Mouse (Mus musculus) adrenal gland, postnatal 36 days (tissue): Measurements from ENCODE around the gene Wfdc6a. TPM values are rescaled to one million over a fixed set of nuclear protein-coding genes. Genes with fewer than 3 reads are reported as not detected.

Experiments
- DNase-seq, 2 experiments: peaks; one replicate each; pipeline ENCODE4 v3.0.0; 2021; ENCODE audit warnings: mixed read lengths in 1 of 2
- total RNA-seq, 2 experiments: library from RNA; stranded (reverse); gene quantifications; 2 replicates each; pipeline ENCODE4 v1.2.3; 2021

The Wfdc6a gene
- total RNA-seq, 2 experiments from 2014 or later, result 0.40 TPM; not detected in 1

DNA sequence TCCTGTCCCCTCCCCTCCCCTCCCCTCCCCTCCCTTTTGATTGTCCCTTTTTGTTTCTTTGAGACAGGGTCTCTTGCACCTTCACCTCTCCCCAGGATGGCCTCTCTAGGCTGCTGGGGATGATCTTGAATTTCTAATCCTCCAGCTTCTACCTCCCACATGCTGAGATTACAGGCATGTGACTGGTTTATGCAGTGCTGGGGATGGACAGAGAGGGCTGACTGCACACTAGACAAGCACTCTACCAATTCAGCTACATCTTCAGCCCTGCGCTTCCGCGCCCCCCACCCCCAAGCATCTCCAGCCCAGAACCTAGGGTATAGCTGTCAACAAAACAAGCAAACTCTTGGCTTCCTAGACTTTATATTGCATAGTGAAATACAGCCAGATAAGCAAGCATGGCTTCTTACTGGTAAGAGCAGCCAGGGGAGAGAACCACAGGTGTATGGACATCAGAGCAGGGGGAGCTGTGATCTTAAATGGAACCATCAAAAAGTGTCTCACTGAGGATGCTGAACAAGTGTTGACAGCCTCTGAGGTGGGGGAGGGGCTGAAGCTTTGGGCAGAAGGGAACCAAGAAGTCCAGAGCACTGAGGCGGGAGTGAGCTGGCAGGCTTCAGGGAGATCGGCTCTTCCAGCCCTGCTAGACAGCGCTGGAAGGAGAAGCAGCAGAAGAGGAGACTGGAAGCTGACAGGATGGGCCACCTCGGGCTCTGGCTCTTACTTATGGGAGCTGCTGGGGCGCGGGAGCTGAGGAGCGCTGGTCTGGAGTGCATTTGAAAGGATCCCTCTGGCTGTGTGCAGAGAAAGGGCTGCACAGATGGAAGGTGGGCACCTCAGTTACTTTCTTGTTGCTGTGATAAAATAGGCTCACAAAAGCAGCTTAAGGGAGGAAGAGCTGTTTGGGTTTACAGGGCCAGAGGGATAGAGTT is 35.0 kb downstream of the Wfdc6a start:
- DNase-seq, result no peak

DNA sequence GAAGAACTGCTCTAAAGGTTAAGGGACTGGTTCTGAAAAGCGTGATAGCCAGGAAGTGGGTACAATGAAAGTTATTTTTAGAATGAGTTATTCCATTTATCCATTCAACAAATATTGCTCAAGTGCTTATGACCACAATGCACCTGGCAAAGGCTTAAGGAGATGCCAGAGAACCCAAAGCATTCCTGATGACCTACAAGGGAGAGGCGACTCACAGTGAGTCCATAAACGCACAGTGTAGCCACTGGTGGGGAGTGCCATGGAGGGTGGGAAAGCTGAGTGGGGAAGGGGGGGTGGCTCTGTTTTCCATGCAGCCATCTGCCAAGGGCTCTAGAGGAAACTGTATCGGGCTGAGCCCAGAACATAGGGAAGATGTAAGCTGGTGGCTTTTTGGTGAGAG is 35.9 kb downstream of the Wfdc6a start:
- no peak for DNase-seq

DNA sequence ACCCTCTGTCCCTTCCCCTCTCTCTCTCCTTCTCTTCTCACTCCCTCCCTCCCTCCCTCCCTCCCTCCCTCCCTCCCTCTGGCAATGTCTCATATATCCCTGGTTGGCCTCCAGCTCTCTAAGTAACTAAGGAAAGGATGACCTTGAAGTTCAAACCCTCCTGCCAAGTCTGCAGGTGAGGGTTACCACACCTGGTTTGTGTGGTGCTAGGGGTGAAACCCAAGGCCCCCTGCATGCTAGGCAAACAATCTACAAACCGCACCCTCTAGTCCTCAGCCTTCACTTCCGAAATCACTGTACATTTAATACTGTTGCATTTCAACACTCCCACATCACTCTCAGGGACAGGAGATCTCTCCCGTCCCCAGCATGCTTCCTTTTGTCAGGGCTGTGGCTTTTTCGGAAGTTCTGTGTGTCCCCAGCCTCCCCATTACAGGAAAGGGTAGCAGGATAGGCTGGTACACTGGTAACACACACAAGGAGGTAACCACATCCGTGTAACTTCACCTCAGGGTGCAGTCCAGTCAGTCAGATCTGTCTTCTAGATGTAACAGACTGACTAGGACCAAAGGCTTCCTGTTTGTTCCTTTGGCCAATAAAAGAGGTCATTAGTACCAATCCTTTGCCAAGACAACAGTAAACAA is 40.7 kb downstream of the Wfdc6a start:
- DNase-seq, result no peak

GRCm38 (mm10) chr2:164543745-164544144 is 41.5 kb downstream of the Wfdc6a start:
- no peak for DNase-seq

DNA sequence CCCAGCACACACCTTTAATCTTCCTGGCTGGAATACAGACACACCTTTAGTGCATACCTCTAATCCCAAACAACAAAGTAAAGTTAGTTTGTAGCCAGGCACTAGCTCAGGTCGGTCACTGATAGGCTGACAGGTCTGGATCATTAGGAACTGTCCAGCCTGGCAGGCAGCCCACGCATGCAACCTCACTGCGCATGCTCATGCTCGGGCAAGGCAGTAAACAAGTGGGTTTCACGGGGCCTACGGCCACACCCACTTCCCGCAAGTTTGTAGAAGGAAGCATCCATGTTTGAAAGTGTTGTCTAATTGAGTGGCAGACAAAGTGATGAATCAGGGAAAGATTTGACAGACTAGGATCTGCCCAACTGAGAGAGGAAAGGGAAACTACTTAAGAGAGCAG is 42.6 kb downstream of the Wfdc6a start:
- DNase-seq, result no peak

GRCm38 (mm10) chr2:164542132-164542531 is 43.1 kb downstream of the Wfdc6a start:
- no peak for DNase-seq

DNA sequence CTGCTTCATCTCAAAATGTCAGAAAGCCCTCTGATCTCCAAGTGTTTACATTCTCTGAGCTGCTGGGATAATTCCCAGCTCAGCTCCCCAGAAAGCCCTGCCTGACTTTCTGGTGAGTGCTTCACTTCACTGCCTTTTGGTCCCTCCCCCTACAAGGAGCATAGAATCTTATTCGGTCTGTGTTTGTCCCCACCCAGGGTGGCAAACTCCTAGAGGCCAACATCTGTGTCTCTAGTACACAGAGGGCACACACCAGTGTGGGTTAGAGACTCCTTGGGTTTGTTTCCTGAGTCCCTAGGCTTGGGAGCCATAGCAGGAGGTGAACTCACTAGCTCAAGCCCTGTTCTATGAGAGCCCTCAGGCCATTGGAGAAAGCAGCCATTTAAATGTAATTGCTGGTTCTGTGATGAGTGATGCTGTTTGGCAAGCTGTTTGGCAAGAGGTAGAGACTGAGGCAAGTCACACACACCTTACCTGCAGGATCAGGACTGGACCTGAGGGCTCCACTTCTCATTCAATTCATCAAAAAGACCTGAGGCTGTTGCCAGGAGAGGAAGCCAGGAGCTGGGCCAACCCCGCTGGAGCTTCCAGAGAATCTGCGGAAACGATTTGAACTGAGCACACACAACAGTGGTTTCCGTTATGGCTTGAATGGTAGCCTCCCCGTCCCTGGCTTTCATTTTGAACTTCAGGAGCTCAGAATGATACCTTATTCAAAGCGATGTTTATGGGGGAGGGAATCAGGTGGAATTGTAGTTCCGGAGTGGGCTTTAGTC is 44.4 kb downstream of the Wfdc6a start:
- no peak for DNase-seq

- DNase-seq, result no peak
Observed at GRCm38 (mm10) chr2:164537003-164537402, 48.2 kb downstream of the Wfdc6a start.

- no peak for DNase-seq
Observed at GRCm38 (mm10) chr2:164534315-164534714, 50.9 kb downstream of the Wfdc6a start.

DNA sequence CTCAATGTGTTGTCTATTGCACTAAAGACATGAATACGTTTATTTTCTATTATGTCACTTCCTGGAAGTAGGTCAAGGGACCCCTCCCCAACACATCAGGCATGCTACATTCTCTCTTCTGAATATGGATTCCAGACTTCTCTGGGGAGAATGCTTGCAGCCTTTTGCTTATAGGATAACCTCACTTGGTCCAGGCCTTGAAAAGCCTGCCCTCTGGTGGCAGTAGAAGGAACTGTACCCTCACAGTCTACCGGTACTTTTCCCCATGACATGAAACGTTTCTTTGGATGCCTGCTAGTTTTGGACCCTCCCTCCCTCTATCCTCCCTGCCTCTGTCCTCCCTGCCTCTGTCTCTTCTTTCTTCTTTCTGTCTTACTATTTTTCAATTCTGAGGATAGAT is 54.1 kb downstream of the Wfdc6a start:
- peak; percentile 66 to 74 for DNase-seq

Other genes with a start within 250 kb of the Wfdc6a start
- gene Slpi, start 196.4 kb downstream of the Wfdc6a start, total RNA-seq, result 10 to 100 TPM; 17.0 to 18.0 TPM
- gene Rbpjl, start 182.3 kb downstream of the Wfdc6a start, total RNA-seq, result not detected
- 1 to 10 TPM in 1 of 2 experiments, under 1 TPM in 1; 0.92 to 1.4 TPM for gene Matn4, start 180.3 kb downstream of the Wfdc6a start, total RNA-seq
- gene Sdc4, start 141.6 kb downstream of the Wfdc6a start, total RNA-seq, result 100 to 1,000 TPM; 116 to 144 TPM
- 10 to 100 TPM; 28.3 to 33.2 TPM for gene Sys1, start 128.5 kb downstream of the Wfdc6a start, total RNA-seq
- gene Gm20458, start 124.5 kb downstream of the Wfdc6a start, total RNA-seq, result 1 to 10 TPM; 5.0 to 8.4 TPM
- gene Trp53tg5, start 111.7 kb downstream of the Wfdc6a start, total RNA-seq, result not detected
- 10 to 100 TPM in 1 of 2 experiments, 1 to 10 TPM in 1; 8.0 to 12.5 TPM for gene Dbndd2, start 99.3 kb downstream of the Wfdc6a start, total RNA-seq
- 10 to 100 TPM; 74.0 to 98.3 TPM for gene Pigt, start 87.9 kb downstream of the Wfdc6a start, total RNA-seq
- gene Wfdc2, start 23.0 kb downstream of the Wfdc6a start, total RNA-seq, result not detected
- gene Spint3, start 12.0 kb downstream of the Wfdc6a start, total RNA-seq, result not detected
- gene Eppin, start 8.1 kb upstream of the Wfdc6a start, total RNA-seq, result not detected
- gene Wfdc6b, start 28.1 kb upstream of the Wfdc6a start, total RNA-seq, result not detected
- not detected for gene Wfdc8, start 28.2 kb upstream of the Wfdc6a start, total RNA-seq
- not detected for gene Wfdc16, start 53.3 kb upstream of the Wfdc6a start, total RNA-seq
- gene Wfdc10, start 70.6 kb upstream of the Wfdc6a start, total RNA-seq, result not detected
- not detected for gene Wfdc9, start 71.1 kb upstream of the Wfdc6a start, total RNA-seq
- not detected for gene Wfdc11, start 88.6 kb upstream of the Wfdc6a start, total RNA-seq
- gene Wfdc13, start 99.7 kb upstream of the Wfdc6a start, total RNA-seq, result not detected
- gene Spint4, start 113.1 kb upstream of the Wfdc6a start, total RNA-seq, result not detected
- gene Spint5, start 129.9 kb upstream of the Wfdc6a start, total RNA-seq, result not detected
- gene Wfdc3, start 160.5 kb upstream of the Wfdc6a start, total RNA-seq, result under 1 TPM; 0.26 to 0.36 TPM
- 10 to 100 TPM; 39.8 to 44.2 TPM for gene Dnttip1, start 160.5 kb upstream of the Wfdc6a start, total RNA-seq
- 10 to 100 TPM in 1 of 2 experiments, 1 to 10 TPM in 1; 7.0 to 10.4 TPM for gene Ube2c, start 184.5 kb upstream of the Wfdc6a start, total RNA-seq
- gene Tnnc2, start 194.5 kb upstream of the Wfdc6a start, total RNA-seq, result under 1 TPM in 1 of 2 experiments, not detected in 1; 0.53 TPM
- gene Snx21, start 200.4 kb upstream of the Wfdc6a start, total RNA-seq, result 10 to 100 TPM; 29.2 to 35.3 TPM
- 10 to 100 TPM; 31.5 to 33.6 TPM for gene Acot8, start 219.4 kb upstream of the Wfdc6a start, total RNA-seq
- 1 to 10 TPM; 4.0 to 4.7 TPM for gene Zswim3, start 219.7 kb upstream of the Wfdc6a start, total RNA-seq
- 10 to 100 TPM in 1 of 2 experiments, 1 to 10 TPM in 1; 9.3 to 10.2 TPM for gene Zswim1, start 237.2 kb upstream of the Wfdc6a start, total RNA-seq
- not detected for gene Spata25, start 243.1 kb upstream of the Wfdc6a start, total RNA-seq
- 100 to 1,000 TPM; 105 to 112 TPM for gene Ctsa, start 247.4 kb upstream of the Wfdc6a start, total RNA-seq
- gene Neurl2, start 248.0 kb upstream of the Wfdc6a start, total RNA-seq, result 1 to 10 TPM; 2.1 to 2.5 TPM